Comparison of ENCODE assay signal across 21 mouse cellular contexts in the genomic region with DNA sequence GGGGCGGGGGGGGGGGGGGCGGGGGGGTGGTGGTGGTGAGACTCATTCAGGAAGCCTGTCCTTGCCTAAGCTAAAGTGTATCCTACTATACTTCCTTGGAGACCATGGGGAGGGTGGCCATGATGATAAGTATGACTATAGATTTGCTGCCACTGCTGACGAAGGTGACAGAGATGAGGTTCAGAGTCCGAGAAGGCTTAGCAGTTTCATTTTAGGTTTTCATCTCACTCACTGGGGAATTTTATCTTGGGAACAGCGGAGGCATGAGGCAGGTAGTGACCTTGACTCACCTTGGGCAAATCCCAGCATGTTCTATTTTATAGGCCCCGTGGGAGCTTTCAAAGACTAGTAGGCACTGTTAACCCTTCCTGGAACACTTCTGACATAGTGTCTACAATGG. TPM values are rescaled to one million over a fixed set of nuclear protein-coding genes. Genes with fewer than 3 reads are reported as not detected.
A peak's percentile ranks its signal among the peaks of the same experiment; 100 is the strongest.
DNase-seq lines count a peak whose midpoint lies in the region; ATAC-seq and TF ChIP-seq lines count a peak whose summit lies in the region.
"Had no signal": no experiment of that assay in that cellular context is flagged by ENCODE, and none has a peak within 500 bp of the region (broad histone marks: within the 10 kb centered on the region; RNA-seq: fewer than 3 reads in every experiment).

No protein-coding gene starts in this region.

- H3K4me2 ChIP-seq in heart, postnatal 0 days (ENCODE audit: low read depth, low read length) = no peak overlapping the region
- H3K4me2 ChIP-seq: hindbrain, embryonic 14.5 days; limb, embryonic 13.5 days; neural tube, embryonic 12.5 days had no signal

- DNase-seq in heart, postnatal 0 days (ENCODE audit: low spot score) = no peak
- no peak for DNase-seq in heart, postnatal 10 days
- DNase-seq in naive thymus-derived CD4-positive, alpha-beta T cell, adult 2 months (ENCODE audit: low read depth) = peak; percentile 56
- DNase-seq in urinary bladder, adult 2 months (ENCODE audit: low spot score) = no peak
- DNase-seq in left cerebral cortex, postnatal 14 days (ENCODE audit: low spot score in 2 of 2) = no peak
- no peak for DNase-seq in spleen, postnatal 10 days (ENCODE audit: low spot score in 2 of 2)
- DNase-seq: adrenal gland, adult 8-10 months; cerebellum, adult 9-11 months; forebrain, postnatal 0 days; heart, postnatal 14 days; kidney, adult 18-20 months; kidney, postnatal 10 days; right cerebral cortex, postnatal 4 days had no signal

- H3K9me3 ChIP-seq in heart, postnatal 0 days (replicated peaks; ENCODE audit: control insufficient read depth, low read length) = no peaks in the 10 kb centered on the region
- 0 out of 2 replicates have a peak, but pooled peaks cover 6% of the 10 kb centered on the region for H3K9me3 ChIP-seq in ES-Bruce4 (replicated peaks; ENCODE audit: control insufficient read depth, insufficient read depth, low read length, poor library complexity, severe bottlenecking)
- H3K9me3 ChIP-seq: limb, embryonic 13.5 days; midbrain, embryonic 10.5 days; neural tube, embryonic 12.5 days had no signal

- peak overlapping the region; percentile 58; the same call in 1 of the 2 replicates for H3K27ac ChIP-seq in heart, postnatal 0 days (ENCODE audit: low read depth)
- H3K27ac ChIP-seq in ES-Bruce4 (ENCODE audit: insufficient read depth, low read length) = 0 out of 2 replicates have a peak overlapping the region, but pooled peaks have one; percentile 65
- H3K27ac ChIP-seq: hindbrain, embryonic 14.5 days; limb, embryonic 13.5 days; liver, embryonic 14.5 days; macrophage; neural tube, embryonic 12.5 days had no signal

- no peak overlapping the region for H3K4me3 ChIP-seq in heart, postnatal 0 days (ENCODE audit: low read depth, low read length)
- H3K4me3 ChIP-seq in ES-Bruce4 (ENCODE audit: low read depth, low read length) = no peak overlapping the region
- H3K4me3 ChIP-seq: limb, embryonic 13.5 days; midbrain, embryonic 10.5 days; neural tube, embryonic 12.5 days had no signal

- TF ChIP-seq EP300 in heart, postnatal 0 days (IDR thresholded peaks at IDR 0.05; ENCODE audit: low read depth) = no peak
- no peak for TF ChIP-seq EP300 in ES-Bruce4 (IDR thresholded peaks at IDR 0.05; ENCODE audit: insufficient read depth, low read depth, low read length)

- H3K4me1 ChIP-seq in heart, postnatal 0 days (ENCODE audit: control insufficient read depth, insufficient read depth) = peaks cover 13% of the 10 kb centered on the region
- H3K4me1 ChIP-seq in ES-Bruce4 (ENCODE audit: control insufficient read depth, insufficient read depth, low read length) = peaks cover 8% of the 10 kb centered on the region

- 56% methylated on average over 4 of the region's 6 CpGs for WGBS in heart, postnatal 0 days

- ATAC-seq in heart, postnatal 0 days (ENCODE audit: insufficient read depth, low read depth) = no peak
- peak; percentile 14 for ATAC-seq in CD4-positive, CD25-positive, alpha-beta regulatory T cell, adult 4 months
- ATAC-seq: forebrain, postnatal 0 days had no signal

- no peak for TF ChIP-seq CTCF in heart, postnatal 0 days (IDR thresholded peaks at IDR 0.05; ENCODE audit: low read depth)
- TF ChIP-seq CTCF in ES-Bruce4 (IDR thresholded peaks at IDR 0.05; ENCODE audit: low read depth, low read length) = no peak

- intact Hi-C loops in heart, postnatal 10 days (cut with DNase I) = no loop called here
- intact Hi-C loops in left cerebral cortex, postnatal 14 days (cut with DNase I) = no loop called here

- peaks cover 2% of the 10 kb centered on the region; the same call in 1 of the 2 replicates for H3K36me3 ChIP-seq in heart, postnatal 0 days (replicated peaks; ENCODE audit: control insufficient read depth, insufficient read depth, low read length)
- H3K36me3 ChIP-seq in ES-Bruce4 (ENCODE audit: control insufficient read depth, insufficient read depth, low read length, poor library complexity, severe bottlenecking) = no peaks in the 10 kb centered on the region
- H3K36me3 ChIP-seq: midbrain, embryonic 10.5 days; neural tube, embryonic 12.5 days had no signal

- no peak overlapping the region for H3K9ac ChIP-seq in heart, postnatal 0 days (replicated peaks; ENCODE audit: low read depth, low read length)
- no peak overlapping the region for H3K9ac ChIP-seq in ES-Bruce4 (ENCODE audit: low read depth, poor library complexity, severe bottlenecking)
- H3K9ac ChIP-seq: forebrain, postnatal 0 days; liver, embryonic 14.5 days; neural tube, embryonic 12.5 days had no signal

- H3K27me3 ChIP-seq in heart, postnatal 0 days (ENCODE audit: control insufficient read depth, insufficient read depth, low read length) = no peaks in the 10 kb centered on the region
- no peaks in the 10 kb centered on the region for H3K27me3 ChIP-seq in ES-Bruce4 (ENCODE audit: control insufficient read depth, insufficient read depth, low read length, poor library complexity, severe bottlenecking)
- H3K27me3 ChIP-seq: limb, embryonic 13.5 days; neural tube, embryonic 12.5 days had no signal

- no peak for TF ChIP-seq POLR2A in ES-Bruce4 (IDR thresholded peaks at IDR 0.05; ENCODE audit: insufficient read depth, low read length)

RNA-seq across cellular contexts. Expression of gene Tnip1, which starts 10.1 kb away (rescaled TPM):
- 16.6 and 19.9 TPM in 2 replicates for total RNA-seq in heart, postnatal 0 days (2014; rRNA removed; ENCODE audit: low replicate concordance)
- 19.7 and 22.7 TPM in 2 replicates for polyA plus RNA-seq in heart, postnatal 0 days (2015; fragmentation: Nextera tagmentation; extraction: Ambion mirVana)
- 10 to 100 TPM; 33.4 to 37.1 TPM for total RNA-seq in heart, postnatal 10 days (2021)
- 100 to 1,000 TPM in 1 of 2 experiments, 10 to 100 TPM in 1; 97.4 to 167 TPM for polyA plus RNA-seq in CD4-positive, CD25-positive, alpha-beta regulatory T cell, adult 4 months (2017; shearing (Covaris generic))
- 33.2 and 42.6 TPM in 2 replicates for polyA plus RNA-seq in ES-Bruce4 (2011; ENCODE audit: insufficient read depth, insufficient read length, low read depth, missing spikeins)
- 19.5 and 25.0 TPM in 2 replicates for polyA plus RNA-seq in urinary bladder, adult 2 months (2012; rRNA removed)
- 10 to 100 TPM; 32.4 to 35.0 TPM for total RNA-seq in left cerebral cortex, postnatal 14 days (2021)
